Mouse (Mus musculus) lung, postnatal 0 days (tissue): ENCODE data around the gene Gtf2e1. TPM values are rescaled to one million over a fixed set of nuclear protein-coding genes. Genes with fewer than 3 reads are reported as not detected.

Experiments used
- ATAC-seq: fragments of 200-750 bp; cut with Nextera tagmentation; 2 replicates; pipeline ENCODE4 v1.8.0; 2017; ENCODE audit warnings: moderate library complexity
- DNase-seq: peaks from one replicate; pipeline ENCODE4 v3.0.0-alpha.2; 2016; ENCODE audit warnings: low spot score
- H3K27ac ChIP-seq: fragments of 300-500 bp; sonication (generic); 2 replicates; pipeline ENCODE4 v1.5.1; 2014; ENCODE audit warnings: antibody characterized with exemption, mild to moderate bottlenecking, low read length, mixed read lengths
- H3K27me3 ChIP-seq: fragments of 300-500 bp; sonication (generic); replicated peaks from 2 replicates; pipeline ENCODE4 v1.6.1; 2014; ENCODE audit warnings: low read length, mixed read lengths; ENCODE audit not compliant: insufficient read depth
- H3K36me3 ChIP-seq: fragments of 300-500 bp; sonication (generic); 2 replicates; pipeline ENCODE4 v1.6.1; 2014; ENCODE audit warnings: low read length, mixed read lengths; ENCODE audit not compliant: insufficient read depth
- H3K4me1 ChIP-seq: fragments of 300-500 bp; sonication (generic); 2 replicates; pipeline ENCODE4 v1.6.1; 2014; ENCODE audit warnings: antibody characterized with exemption, low read depth, low read length, mixed read lengths; ENCODE audit not compliant: insufficient read depth
- H3K4me2 ChIP-seq: fragments of 300-500 bp; sonication (generic); replicated peaks from 2 replicates; pipeline ENCODE4 v1.6.1; 2014; ENCODE audit warnings: low read depth, mild to moderate bottlenecking, low read length, moderate library complexity, mixed read lengths
- H3K4me3 ChIP-seq: fragments of 300-500 bp; sonication (generic); 2 replicates; pipeline ENCODE4 v1.5.1; 2014; ENCODE audit warnings: low read depth, low read length
- H3K9ac ChIP-seq: fragments of 300-500 bp; sonication (generic); replicated peaks from 2 replicates; pipeline ENCODE4 v1.6.1; 2014; ENCODE audit warnings: low read depth, mild to moderate bottlenecking
- H3K9me3 ChIP-seq: fragments of 300-500 bp; sonication (generic); 2 replicates; pipeline ENCODE4 v1.6.1; 2016; ENCODE audit warnings: low read length, mixed read lengths
- CTCF ChIP-seq: IDR thresholded peaks from 2 replicates; pipeline ENCODE4 v1.5.1; 2016; ENCODE audit warnings: antibody characterized with exemption, mild to moderate bottlenecking
- EP300 ChIP-seq: IDR thresholded peaks from 2 replicates; pipeline ENCODE4 v1.6.1; 2016; ENCODE audit warnings: antibody characterized with exemption, mild to moderate bottlenecking, control low read depth
- WGBS: fragments of 180-500 bp; shearing (Covaris S2); extraction: QIAGEN DNeasy Blood & Tissue Kit; methylation state at CpG from one replicate; pipeline ENCODE4 v1.1.7; 2014; 5-methylcytosine and 5-hydroxymethylcytosine counted together
- polyA plus RNA-seq: library from polyadenylated mRNA; unstranded; fragments of >200 nt; fragmentation: Nextera tagmentation; extraction: Ambion mirVana; gene quantifications from 2 replicates; pipeline ENCODE4 v1.2.1, GENCODE M21; 2015

Gene Gtf2e1
- polyA plus RNA-seq, 1 experiment from 2014 or later, result 9.5 TPM

DNA sequence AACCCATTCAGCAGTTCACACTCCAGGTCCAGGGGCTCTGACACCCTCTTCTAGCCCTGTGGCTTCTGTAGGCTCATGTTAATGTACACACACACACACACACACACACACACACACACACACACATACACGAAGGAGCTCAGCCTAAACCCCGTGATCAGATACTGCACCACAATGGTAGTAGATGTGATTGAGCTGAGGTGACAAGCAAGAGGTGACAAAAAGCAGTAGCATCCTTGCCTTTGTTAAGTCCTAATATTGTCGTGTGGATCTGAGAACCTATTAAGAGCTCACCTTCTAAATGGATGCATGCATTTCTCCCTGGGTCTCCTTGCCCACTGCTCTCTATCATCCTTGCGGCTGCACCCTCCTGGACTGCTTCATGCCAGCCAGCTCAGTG is 41.1 kb upstream of the Gtf2e1 start:
- TF ChIP-seq CTCF (no peak), EP300 (no peak)
- DNase-seq, result no peak
- 80% methylated on average over 4 of the region's 4 CpGs for WGBS
- no peak overlapping the region for H3K9ac ChIP-seq
- H3K27ac ChIP-seq, result no peak overlapping the region
- ATAC-seq, result no peak
- no peak overlapping the region for H3K4me2 ChIP-seq
- H3K27me3 ChIP-seq, result no peaks in the 10 kb centered on the region
- no peaks in the 10 kb centered on the region for H3K36me3 ChIP-seq
- H3K4me3 ChIP-seq, result no peak overlapping the region
- H3K4me1 ChIP-seq, result no peaks in the 10 kb centered on the region
- H3K9me3 ChIP-seq, result no peaks in the 10 kb centered on the region

DNA sequence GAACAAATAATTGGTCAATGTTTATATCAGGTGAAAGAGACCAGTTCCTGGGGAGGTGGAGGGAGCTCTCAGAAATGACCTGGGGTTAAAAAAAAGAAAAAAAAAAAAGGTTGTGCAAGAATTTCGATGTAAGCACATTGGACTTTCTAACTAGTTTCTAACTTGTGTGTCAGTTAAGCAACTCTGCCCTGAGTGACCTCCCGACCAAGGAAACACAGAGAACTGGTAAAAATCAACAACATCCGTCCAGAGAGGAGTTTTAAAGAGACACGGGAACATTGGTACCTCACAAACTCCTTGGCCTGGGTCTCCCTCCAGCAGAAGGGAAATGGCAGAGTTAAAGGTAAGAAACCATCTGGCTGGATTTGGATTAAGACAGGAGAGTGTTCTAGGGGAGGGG is 40.4 kb upstream of the Gtf2e1 start, which contains the start of gene Hgd:
Gene Hgd (plus strand): TSS at position 160 of the 400 bp plus-strand sequence.
- no peak within 1 kb of the TSS for H3K27ac ChIP-seq
- no peak within 1 kb of the TSS for H3K9ac ChIP-seq
- no peaks in the 10 kb centered on the region for H3K27me3 ChIP-seq
- ATAC-seq, result no peak
- 50% methylated on average over 4 of the region's 4 CpGs for WGBS
- DNase-seq, result no peak
- H3K36me3 ChIP-seq, result no peaks in the 10 kb centered on the region
- TF ChIP-seq CTCF (no peak), EP300 (no peak)
- no peaks in the 10 kb centered on the region for H3K4me1 ChIP-seq
- no peak within 1 kb of the TSS for H3K4me2 ChIP-seq
- H3K9me3 ChIP-seq, result no peaks in the 10 kb centered on the region
- no peak within 1 kb of the TSS for H3K4me3 ChIP-seq

DNA sequence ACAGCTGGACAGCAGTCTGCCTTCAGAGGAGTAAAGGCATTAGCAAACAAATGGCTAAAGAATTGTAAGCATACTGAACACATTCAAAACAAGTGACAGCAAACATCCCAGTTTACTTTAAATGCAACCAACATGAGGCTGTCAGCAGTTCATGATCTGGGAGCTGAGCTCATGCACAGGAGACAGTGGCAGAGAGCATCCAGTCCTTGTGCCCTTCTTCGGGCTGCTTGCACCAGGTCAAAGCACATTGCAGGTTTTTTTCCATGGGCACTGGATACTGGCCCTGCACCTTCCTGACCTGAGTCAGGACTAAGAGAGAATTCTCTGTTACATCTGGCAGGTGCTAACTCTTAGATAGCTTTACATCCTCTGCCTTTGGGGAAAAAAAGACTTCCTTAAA is 40.0 kb upstream of the Gtf2e1 start:
- 80% methylated on average over 1 of the region's 1 CpGs for WGBS

DNA sequence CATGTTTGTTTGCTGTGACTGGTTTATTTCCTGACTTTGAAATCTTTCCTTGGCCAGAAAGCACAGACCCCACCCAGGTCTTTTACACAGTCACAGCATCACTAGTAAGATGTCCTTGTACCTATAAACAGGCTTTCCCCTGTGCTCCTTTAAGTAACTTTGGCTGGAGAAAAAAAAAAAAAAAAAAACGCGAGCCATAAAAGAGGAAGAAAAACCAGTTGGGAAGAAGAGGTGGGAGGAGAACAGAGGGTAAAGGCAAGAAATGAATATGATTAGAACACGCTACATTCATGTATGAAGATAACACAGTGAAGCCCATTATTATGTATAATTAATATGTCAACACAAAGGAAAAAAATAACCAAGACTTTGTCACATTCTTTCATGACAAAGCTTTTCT is 35.7 kb upstream of the Gtf2e1 start:
- no peak for ATAC-seq
- TF ChIP-seq EP300, result no peak
- TF ChIP-seq CTCF, result no peak
- 62% methylated on average over 3 of the region's 3 CpGs for WGBS

More for the DNA sequence above, 40.0 kb upstream of the Gtf2e1 start:
- Histone ChIP-seq H3K27me3 (no peaks in the 10 kb centered on the region), H3K4me1 (no peaks in the 10 kb centered on the region), H3K4me2 (no peak overlapping the region), H3K36me3 (no peaks in the 10 kb centered on the region), H3K4me3 (no peak overlapping the region), H3K9me3 (no peaks in the 10 kb centered on the region), H3K27ac (no peak overlapping the region), H3K9ac (no peak overlapping the region)
- no peak for ATAC-seq
- no peak for DNase-seq
- no peak for TF ChIP-seq CTCF
- no peak for TF ChIP-seq EP300

DNA sequence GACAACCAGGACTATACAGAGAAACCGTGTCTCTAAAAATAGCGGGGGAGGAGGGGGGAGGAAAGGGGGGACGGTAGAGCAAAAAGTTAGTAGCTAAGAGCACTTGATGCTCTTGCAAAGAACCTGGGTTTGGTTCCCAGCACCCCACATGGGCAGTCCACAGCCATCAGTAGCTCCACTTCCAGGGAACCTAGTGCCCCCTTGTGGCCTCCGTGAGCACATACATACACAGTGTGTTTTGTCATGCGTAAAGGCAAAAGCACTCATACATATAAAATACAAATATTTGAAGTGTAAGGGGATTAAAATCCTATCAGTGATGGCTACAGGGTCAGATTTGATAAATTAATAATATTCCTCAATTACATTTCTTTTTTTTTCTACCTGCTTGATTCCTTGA is 33.5 kb upstream of the Gtf2e1 start:
- DNase-seq, result no peak
- Histone ChIP-seq H3K4me2 (no peak overlapping the region), H3K27ac (no peak overlapping the region), H3K36me3 (no peaks in the 10 kb centered on the region; the same call in 1 of the 2 replicates), H3K4me1 (no peaks in the 10 kb centered on the region), H3K4me3 (no peak overlapping the region), H3K9me3 (no peaks in the 10 kb centered on the region), H3K9ac (no peak overlapping the region), H3K27me3 (no peaks in the 10 kb centered on the region)
- no peak for TF ChIP-seq CTCF
- TF ChIP-seq EP300, result no peak
- WGBS, result 96% methylated on average over 5 of the region's 5 CpGs
- ATAC-seq, result no peak

More for the DNA sequence above, 35.7 kb upstream of the Gtf2e1 start:
- DNase-seq, result no peak
- H3K4me2 ChIP-seq, result no peak overlapping the region
- no peaks in the 10 kb centered on the region for H3K27me3 ChIP-seq
- no peaks in the 10 kb centered on the region for H3K9me3 ChIP-seq
- no peak overlapping the region for H3K9ac ChIP-seq
- H3K27ac ChIP-seq, result no peak overlapping the region
- no peaks in the 10 kb centered on the region; the same call in 1 of the 2 replicates for H3K36me3 ChIP-seq
- no peaks in the 10 kb centered on the region for H3K4me1 ChIP-seq
- no peak overlapping the region for H3K4me3 ChIP-seq

DNA sequence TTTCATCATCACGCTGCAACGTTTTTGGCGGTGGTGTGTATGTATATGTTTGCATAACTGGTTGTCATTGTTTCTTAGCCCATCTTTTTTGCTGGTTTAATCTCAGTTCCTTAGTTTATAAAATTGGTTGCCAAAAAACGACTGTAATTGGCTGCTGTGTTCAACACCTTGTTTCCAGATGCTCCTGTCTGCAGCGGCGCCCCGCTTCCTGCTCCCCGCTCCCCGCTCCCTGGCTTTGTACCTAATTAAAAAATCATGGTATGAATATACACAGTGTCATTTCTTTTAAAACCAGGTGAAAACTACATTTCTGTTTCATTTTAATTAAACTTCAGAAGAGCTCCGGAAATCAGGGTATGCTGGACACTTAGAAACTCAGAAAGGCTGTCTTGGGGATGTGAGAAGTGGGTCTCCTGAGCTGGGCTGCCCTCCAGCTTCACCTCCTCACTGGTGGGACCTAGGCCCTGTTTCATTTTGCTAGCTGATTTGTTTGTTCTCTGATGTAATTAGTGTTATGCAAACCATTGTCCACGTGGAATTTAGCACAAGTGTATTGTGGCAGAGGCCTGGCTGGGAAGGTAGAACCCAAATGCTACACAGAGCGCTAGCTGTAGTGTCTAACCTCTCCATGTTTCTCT is 32.6 kb upstream of the Gtf2e1 start:
- 83% methylated on average over 12 of the region's 12 CpGs for WGBS

More for the DNA sequence above, 32.6 kb upstream of the Gtf2e1 start:
- ATAC-seq (no peak), DNase-seq (no peak)
- no peak for TF ChIP-seq CTCF
- TF ChIP-seq EP300, result no peak
- Histone ChIP-seq H3K27me3 (no peaks in the 10 kb centered on the region), H3K9me3 (no peaks in the 10 kb centered on the region), H3K4me2 (no peak overlapping the region), H3K4me1 (no peaks in the 10 kb centered on the region), H3K27ac (no peak overlapping the region), H3K36me3 (no peaks in the 10 kb centered on the region; the same call in 1 of the 2 replicates), H3K4me3 (no peak overlapping the region), H3K9ac (no peak overlapping the region)
